Mouse (Mus musculus): ENCODE data around the gene Kcnk6.

DNA sequence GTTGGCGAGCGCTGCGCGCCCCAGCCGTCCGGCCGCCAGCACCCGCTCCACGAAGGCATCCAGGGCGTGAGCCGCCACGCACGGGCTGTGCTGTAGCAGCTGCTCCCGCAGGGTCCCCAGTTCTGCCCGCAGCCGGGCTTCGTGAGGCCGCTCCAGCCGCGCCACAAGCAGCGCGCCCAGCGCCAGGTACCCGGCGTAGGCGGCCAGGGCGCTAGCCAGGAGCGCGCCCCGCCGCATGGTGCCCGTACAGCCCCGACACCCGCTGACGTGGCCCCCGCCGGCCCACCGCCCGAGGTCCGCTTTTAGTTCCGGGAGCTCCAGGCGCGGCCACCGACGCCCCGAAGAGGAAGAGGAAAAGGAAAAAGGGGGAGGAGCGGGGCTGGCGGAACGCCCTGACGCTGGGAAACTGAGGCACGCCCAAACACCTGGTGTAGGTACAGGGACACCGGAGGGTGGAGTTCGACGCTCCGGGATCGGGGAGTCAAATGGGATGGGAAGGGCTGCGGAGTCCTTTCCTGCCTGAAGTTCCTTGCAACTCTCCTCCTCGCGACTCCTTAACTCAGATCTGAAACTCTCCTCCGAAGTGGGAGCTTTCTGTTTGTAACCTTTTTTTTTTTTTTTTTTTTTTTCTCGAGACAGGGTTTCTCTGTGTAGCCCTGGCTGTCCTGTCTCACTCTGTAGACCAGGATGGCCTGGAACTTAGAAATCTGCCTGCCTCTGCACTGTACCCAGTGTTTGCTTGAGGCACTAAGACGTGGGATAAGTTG, at the start of gene Kcnk6:
- TF ChIP-seq POLR2A (IDR thresholded peaks at IDR 0.05; ENCODE audit: insufficient read depth, low read depth, low read length) (no peak), CTCF (IDR thresholded peaks at IDR 0.05; ENCODE audit: insufficient read depth, low read depth, low read length) (no peak)

Measured in olfactory bulb, adult 2 months (tissue).